In the genomic region with DNA sequence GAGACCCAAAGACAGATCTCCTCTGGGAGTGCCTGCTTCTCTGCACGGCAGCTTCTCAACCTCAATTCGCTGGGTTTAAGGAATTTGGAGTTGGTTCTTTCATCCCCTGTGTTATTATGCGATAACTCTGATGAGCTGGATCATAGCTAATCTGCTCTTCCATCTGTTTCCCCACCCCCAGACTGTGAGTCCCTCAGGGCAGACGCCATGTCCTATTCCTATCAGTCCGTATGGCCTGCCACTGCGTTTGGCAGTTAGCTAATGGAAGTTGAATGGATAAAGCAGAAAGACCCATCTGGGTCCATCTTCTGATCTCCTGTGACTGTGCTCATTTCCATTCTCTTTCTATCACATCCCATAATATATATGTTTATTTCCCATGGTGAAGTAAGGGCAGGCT, we compare ENCODE assay signal across 19 mouse cellular contexts.
A peak's percentile ranks its signal among the peaks of the same experiment; 100 is the strongest.
DNase-seq lines count a peak whose midpoint lies in the region; ATAC-seq and TF ChIP-seq lines count a peak whose summit lies in the region.
"Had no signal": no experiment of that assay in that cellular context is flagged by ENCODE, and none has a peak within 500 bp of the region (broad histone marks: within the 10 kb centered on the region; RNA-seq: fewer than 3 reads in every experiment).

No protein-coding gene starts in this region.

- no peak overlapping the region for H3K4me2 ChIP-seq in hindbrain, postnatal 0 days (ENCODE audit: low read depth, low read length)
- H3K4me2 ChIP-seq in hindbrain, embryonic 11.5 days (replicated peaks; ENCODE audit: low read depth, low read length) = no peak overlapping the region
- H3K4me2 ChIP-seq: liver, embryonic 11.5 days had no signal

- 45% methylated on average over 6 of the region's 6 CpGs for WGBS in hindbrain, postnatal 0 days
- 73% methylated on average over 6 of the region's 6 CpGs for WGBS in hindbrain, embryonic 11.5 days

- peak; percentile 29 to 43 for DNase-seq in cerebellum, postnatal 14 days
- DNase-seq in cerebellum, adult 8-10 months = no peak
- peak; percentile 42 for DNase-seq in hindbrain, postnatal 0 days (ENCODE audit: low spot score)
- DNase-seq in hindbrain, embryonic 11.5 days (ENCODE audit: low spot score) = no peak
- DNase-seq in layer of hippocampus, adult 8-10 months (ENCODE audit: low spot score in 2 of 2) = peak; percentile 55 to 57
- peak; percentile 67 for DNase-seq in retina, postnatal 1 day
- DNase-seq in left cerebral cortex, adult 9 months (ENCODE audit: low spot score in 2 of 2) = no peak
- no peak for DNase-seq in testis, postnatal 14 days (ENCODE audit: low spot score)
- DNase-seq: adrenal gland, postnatal 10 days; cerebellum, adult 11 months; gastrocnemius, adult 2 months; heart, postnatal 36 days; kidney, adult 11 months; lung, adult 18-20 months; lung, postnatal 14 days had no signal

- no peaks in the 10 kb centered on the region for H3K9me3 ChIP-seq in hindbrain, postnatal 0 days (ENCODE audit: low read length)
- H3K9me3 ChIP-seq in hindbrain, embryonic 11.5 days (ENCODE audit: control insufficient read depth, low read length) = no peaks in the 10 kb centered on the region

- H3K9ac ChIP-seq in hindbrain, postnatal 0 days (replicated peaks; ENCODE audit: low read length) = no peak overlapping the region
- H3K9ac ChIP-seq in hindbrain, embryonic 11.5 days (ENCODE audit: low read depth, low read length) = no peak overlapping the region

- H3K4me3 ChIP-seq in hindbrain, postnatal 0 days (ENCODE audit: low read length) = no peak overlapping the region
- no peak overlapping the region for H3K4me3 ChIP-seq in hindbrain, embryonic 11.5 days (ENCODE audit: low read depth, low read length)
- H3K4me3 ChIP-seq: gastrocnemius, adult 2 months had no signal

- ATAC-seq in hindbrain, postnatal 0 days = no peak
- no peak for ATAC-seq in hindbrain, embryonic 11.5 days (ENCODE audit: low FRiP score)
- ATAC-seq: CD4-positive, CD25-positive, alpha-beta regulatory T cell, adult 4 months; midbrain, embryonic 16.5 days; Patski had no signal

- no peaks in the 10 kb centered on the region for H3K27me3 ChIP-seq in hindbrain, postnatal 0 days (ENCODE audit: insufficient read depth, low read length)
- H3K27me3 ChIP-seq in hindbrain, embryonic 11.5 days (ENCODE audit: control insufficient read depth, insufficient read depth, low read length) = no peaks in the 10 kb centered on the region
- H3K27me3 ChIP-seq: Patski had no signal

- TF ChIP-seq CTCF in hindbrain, postnatal 0 days (IDR thresholded peaks at IDR 0.05; ENCODE audit: low read depth) = no peak

- H3K27ac ChIP-seq in hindbrain, postnatal 0 days = no peak overlapping the region
- H3K27ac ChIP-seq in hindbrain, embryonic 11.5 days (ENCODE audit: low read depth, low read length) = no peak overlapping the region
- H3K27ac ChIP-seq: gastrocnemius, adult 2 months had no signal

- 0 out of 2 replicates have a peak, but pooled peaks cover 3% of the 10 kb centered on the region for H3K4me1 ChIP-seq in hindbrain, postnatal 0 days (ENCODE audit: insufficient read depth, low read length)
- no peaks in the 10 kb centered on the region for H3K4me1 ChIP-seq in hindbrain, embryonic 11.5 days (replicated peaks; ENCODE audit: control insufficient read depth, insufficient read depth, low read length)

- no peaks in the 10 kb centered on the region for H3K36me3 ChIP-seq in hindbrain, postnatal 0 days (ENCODE audit: insufficient read depth, low read length)
- H3K36me3 ChIP-seq in hindbrain, embryonic 11.5 days (ENCODE audit: control insufficient read depth, insufficient read depth, low read length) = no peaks in the 10 kb centered on the region

Comparison
In these comparisons a context has a peak if more than half of its experiments do, and no peak if none do; other contexts are left out.
1. DNase-seq: peak in cerebellum, postnatal 14 days (2 of 2), hindbrain, postnatal 0 days (single experiment), layer of hippocampus, adult 8-10 months (2 of 2) and retina, postnatal 1 day (single experiment); none in cerebellum, adult 8-10 months (single experiment), hindbrain, embryonic 11.5 days (single experiment), left cerebral cortex, adult 9 months (0 of 2) and testis, postnatal 14 days (single experiment).